Mouse (Mus musculus) left cerebral cortex, adult 8-10 months (tissue): Measurements from ENCODE around the gene Cd86. TPM values are rescaled to one million over a fixed set of nuclear protein-coding genes. Genes with fewer than 3 reads are reported as not detected.

ENCODE experiments used
- DNase-seq, 2 experiments: peaks; one replicate each; pipeline ENCODE4 v3.0.0; 2022; ENCODE audit warnings: low spot score in 2 of 2
- total RNA-seq, 4 experiments: library from RNA; stranded (reverse); gene quantifications; 2 replicates each; pipeline ENCODE4 v1.2.4; 2022

Gene Cd86
- total RNA-seq, 4 experiments from 2014 or later: 0.74 to 3.8 (median 2.3) TPM

DNA sequence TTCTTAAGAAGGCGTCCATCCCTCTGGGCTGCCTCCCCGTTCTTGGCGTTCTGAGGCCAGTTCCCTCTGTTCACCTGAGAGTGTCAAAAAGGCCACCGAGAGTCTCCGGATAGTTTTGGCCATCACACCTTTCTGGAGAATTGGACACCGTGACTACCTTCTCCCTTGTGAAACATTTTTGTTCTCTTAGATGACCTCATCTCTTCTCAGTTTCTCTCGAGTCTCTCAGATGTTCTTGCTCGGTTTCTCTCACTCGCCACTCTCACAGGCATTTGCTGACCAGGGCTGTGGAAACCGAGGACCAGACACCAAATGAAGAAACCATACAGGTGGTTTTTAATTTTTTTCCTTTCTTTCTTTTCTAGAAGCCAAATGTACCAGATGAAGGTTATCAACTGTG is 4.6 kb downstream of the Cd86 start:
- no peak for DNase-seq

DNA sequence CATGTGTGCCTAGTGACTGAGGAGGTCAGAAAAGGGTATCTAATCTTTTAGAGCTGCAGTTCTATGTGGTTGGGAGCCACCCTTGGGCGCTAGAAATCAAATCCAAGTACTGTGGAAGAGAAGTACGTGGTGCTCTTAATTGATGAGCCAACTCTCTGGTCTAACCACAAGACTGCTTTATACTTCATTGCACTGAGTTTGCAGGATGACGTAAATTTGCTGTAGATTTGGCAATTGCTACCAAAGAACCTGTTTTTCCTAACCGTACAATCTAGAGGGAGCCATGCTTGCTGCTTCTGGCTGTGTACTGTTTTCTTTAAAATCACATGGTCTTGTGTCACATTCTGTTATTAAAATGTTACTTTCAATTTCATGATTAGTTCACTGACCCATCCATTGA is 10.0 kb downstream of the Cd86 start:
- no peak for DNase-seq

- DNase-seq: no peak
These were observed 10.7 kb downstream of the Cd86 start for GRCm38 (mm10) chr16:36655199-36655598.

DNA sequence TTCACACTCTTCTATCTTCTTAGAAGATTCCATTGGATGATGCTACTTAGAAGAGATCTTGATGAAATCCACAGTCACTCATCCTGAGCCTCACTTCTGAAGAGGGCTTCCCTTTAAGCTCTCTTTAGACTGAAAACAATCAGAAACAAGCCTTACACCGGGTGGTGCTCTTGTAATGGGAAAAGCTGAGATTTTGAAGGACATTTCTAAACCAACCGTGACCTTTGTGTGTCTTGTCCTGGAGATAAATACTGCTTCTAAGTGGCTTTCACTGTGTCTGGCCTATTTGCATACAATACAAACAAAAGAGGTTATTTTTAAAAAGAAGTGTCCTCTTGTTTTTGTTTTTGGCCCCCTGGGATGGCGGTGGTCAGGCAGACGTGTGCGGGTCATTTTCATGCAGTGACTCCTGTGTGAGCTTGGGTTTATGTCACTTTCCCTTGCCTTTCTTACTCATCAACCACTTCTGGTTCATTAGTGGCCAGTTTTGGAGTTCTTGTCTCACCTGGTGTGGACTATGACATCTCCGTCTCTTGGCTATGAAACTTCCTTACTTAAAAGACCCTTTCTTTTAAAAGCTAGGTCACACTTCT is 14.6 kb downstream of the Cd86 start:
- DNase-seq: no peak

DNA sequence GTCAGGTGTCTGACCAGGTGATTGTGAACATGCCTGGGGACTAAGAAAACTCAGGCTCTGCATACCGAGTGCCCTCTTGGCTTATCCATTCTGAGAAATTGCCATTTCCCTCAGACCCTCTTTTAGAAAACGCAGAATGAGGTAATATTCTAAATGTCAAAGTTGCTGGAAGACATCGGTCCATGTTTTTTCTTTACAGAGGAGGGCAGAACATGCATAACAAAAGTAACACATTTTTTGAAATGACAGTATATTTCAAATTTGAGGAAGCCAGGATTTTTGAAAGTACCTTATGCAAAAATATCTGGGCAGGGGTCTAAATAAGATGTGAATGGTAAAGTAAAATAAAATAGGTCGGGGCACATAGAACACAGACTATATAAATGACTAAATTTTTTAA is 15.4 kb downstream of the Cd86 start:
- no peak for DNase-seq

DNA sequence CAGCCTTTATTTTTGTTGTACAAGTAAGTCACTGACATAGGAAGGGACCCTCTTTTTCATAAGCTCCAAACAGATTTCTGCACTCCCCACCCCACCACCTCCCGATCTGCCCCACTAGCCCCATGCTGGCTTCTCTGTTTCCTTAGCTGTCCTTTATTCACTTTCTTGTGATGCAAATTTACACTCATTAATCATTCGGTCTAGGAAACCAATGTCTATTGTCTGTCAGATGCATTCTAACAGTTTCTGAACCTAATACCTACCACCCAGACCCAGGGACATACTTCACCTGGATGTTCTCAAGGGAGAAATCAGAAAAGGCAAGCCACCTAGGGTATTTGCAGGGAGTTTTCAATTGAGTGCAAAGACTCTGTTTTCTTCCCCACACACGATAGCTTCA is 16.6 kb downstream of the Cd86 start:
- DNase-seq: no peak

DNA sequence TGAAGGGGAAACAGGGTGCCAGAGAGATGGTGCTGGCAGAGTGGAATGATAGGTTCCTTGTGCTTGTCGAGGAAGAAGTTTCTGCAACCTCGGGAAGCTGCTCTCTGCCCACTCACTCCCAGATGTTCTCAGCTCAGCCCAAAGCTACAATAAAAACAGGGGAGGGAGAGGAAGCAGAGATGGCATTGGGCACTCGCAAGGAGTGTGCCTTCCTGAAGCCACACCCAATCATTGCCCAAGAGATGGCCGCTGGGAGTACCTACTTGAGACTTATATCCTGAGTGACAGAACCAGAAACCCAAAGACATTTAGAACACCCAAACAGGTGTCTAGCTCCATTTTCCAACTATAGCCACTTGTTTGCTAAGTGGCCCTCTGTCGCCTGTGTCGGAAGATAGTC is 20.8 kb downstream of the Cd86 start:
- DNase-seq: no peak

- DNase-seq: no peak
These were observed 23.2 kb downstream of the Cd86 start for GRCm38 (mm10) chr16:36642696-36643046.

GRCm38 (mm10) chr16:36641830-36642695 is 23.8 kb downstream of the Cd86 start:
- no peak for DNase-seq

DNA sequence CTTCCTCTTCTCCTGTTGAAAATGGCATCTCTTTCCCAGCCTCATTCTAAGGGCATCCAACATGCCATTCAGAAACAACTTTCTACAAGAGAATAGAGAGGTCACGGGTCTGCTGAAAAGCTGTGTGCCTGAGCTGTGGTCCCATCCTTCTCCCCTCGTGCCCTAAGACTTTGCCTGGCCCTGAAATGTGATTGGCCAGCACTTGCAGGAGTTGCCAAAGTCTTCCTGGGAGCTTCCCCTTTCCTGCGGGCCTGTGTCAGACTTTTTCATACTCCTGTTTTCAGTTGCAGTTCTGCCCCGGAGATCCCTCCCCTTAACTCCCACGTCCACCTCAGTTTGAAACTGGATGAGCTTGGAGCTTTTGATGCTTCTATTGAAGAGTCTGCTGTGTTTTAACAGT is 24.9 kb downstream of the Cd86 start:
- no peak for DNase-seq

GRCm38 (mm10) chr16:36639812-36640504 is 25.9 kb downstream of the Cd86 start:
- DNase-seq: no peak

DNA sequence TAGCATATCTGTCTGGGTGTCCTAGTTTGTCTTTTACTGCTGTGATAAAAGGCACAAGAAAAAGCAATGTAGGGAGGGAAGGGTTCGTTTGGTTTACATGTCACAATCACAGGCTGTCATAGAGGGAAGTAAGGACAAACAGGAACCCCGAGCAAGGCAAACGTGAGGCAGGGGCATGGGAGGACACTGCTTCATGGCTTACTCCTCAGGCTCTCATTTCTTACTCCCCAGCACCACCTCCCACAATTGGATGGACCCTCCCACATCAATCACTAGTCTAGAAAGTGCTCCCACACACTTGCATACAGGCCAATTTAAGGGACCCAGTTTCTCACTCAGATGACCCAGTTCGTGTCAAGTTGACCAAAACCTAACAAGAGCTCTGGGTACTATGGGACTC is 29.1 kb downstream of the Cd86 start:
- DNase-seq: no peak

DNA sequence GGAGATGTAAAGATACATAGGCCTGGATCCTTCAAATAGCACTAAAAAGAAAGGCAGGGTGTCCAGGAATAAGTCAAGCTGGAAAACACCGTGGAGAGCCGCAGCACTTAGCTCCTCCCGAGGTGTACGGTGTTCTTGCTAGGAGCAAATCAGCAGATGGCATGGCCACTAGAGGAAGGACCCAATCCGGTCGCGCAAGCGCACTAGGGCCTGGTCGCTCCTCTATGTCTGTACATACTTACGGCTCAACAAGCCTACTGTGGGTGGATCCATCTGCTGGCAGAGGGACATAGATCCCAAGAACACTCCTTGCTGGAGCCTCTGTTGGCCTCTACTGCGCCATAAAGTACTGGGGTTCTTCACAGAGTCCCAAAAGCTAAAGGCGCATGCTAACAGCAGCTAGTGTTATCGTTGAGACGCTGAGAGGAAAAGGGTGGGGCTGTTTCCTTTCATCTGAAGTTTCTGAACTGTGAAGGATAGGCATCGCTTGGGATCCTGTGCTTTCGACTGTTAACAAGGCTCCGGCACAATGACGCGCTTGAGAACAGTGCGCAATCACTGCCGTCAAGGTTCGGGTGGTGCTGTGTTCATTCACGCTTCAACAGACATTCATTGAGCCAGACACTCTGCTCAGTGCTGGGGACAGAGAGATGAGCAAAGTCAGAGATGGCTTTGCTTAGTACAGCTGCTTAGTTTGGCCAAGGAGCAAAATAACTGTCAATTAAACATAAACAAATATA is 30.7 kb downstream of the Cd86 start:
- DNase-seq: no peak

DNA sequence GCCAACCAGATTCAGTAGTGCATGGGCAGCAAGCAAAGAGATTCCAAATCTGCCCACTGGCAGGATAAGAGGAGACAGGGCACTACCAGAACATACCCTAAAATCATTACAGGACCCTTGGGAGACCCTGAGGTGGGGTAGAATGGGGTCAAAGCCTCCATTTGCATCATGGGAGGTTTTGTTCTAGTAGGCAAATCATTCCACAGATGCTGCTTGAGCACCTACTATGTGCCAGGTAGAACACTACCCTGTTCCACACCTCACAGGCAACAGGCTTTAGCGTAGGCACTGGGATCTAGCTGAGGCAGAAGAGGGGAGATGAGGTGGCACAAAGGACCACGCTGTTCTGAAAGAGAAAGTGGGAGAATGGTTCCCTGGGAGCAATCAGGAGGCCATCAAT is 31.5 kb downstream of the Cd86 start:
- no peak for DNase-seq

DNA sequence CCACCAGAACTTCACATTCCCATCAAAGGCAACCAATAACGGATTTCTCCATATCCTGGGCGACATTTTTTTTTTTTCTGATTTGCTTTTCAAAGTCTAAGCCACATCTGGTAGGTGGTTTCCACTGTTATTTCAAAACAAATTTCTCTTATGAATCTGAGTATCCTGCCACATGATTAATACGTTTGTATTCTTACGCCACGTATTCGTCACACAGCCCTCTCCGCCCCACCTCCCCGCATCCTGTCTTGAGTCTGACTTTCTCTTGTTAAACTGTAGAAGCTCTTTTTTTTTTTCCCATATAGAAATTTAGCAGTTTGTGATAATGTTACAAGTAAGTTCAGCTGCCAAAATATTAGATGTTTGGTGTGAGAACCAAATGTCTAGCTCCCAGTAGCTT is 33.7 kb downstream of the Cd86 start:
- DNase-seq: no peak

DNA sequence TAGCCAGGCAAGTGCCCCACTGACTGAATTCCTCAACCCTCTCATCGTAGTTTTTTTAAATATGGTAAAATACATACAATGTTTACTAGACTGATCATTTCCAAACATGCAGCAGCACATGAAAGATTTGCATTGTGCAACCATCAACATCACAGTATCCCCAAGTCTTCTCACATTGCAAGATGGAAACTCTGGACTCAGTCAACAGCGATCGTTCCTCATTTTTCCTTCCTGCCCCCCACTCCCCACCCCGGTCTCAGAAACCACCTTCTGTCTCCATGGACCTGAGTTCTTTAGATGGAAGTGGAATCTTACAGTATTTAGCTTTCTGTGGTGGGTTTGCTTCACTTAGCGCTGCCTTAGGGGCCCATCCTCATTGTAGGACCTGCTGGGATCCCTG is 34.3 kb downstream of the Cd86 start:
- no peak for DNase-seq

- no peak for DNase-seq
These were observed 38.1 kb downstream of the Cd86 start for GRCm38 (mm10) chr16:36627740-36628139.

- no peak for DNase-seq
These were observed 39.2 kb downstream of the Cd86 start for GRCm38 (mm10) chr16:36626567-36627197.

DNA sequence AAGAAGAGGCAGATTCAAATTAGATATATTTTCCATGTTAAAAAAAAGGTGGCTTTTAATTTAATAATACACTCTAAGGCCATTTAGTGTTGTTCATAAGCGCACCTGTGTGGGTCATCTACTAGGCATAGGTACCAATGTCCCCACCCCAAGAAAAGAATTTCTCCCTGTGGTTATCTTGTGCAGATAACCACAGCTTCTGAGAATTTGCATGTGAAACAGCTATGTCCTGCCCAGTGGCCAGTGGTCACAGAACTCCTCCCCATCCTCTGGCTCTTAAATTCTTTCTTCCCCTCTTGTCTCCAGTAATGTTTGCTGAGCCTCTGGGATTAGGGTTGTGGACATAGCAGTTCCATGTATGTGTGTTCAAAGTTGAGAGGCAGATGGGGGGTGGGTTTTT is 40.0 kb downstream of the Cd86 start:
- no peak for DNase-seq

DNA sequence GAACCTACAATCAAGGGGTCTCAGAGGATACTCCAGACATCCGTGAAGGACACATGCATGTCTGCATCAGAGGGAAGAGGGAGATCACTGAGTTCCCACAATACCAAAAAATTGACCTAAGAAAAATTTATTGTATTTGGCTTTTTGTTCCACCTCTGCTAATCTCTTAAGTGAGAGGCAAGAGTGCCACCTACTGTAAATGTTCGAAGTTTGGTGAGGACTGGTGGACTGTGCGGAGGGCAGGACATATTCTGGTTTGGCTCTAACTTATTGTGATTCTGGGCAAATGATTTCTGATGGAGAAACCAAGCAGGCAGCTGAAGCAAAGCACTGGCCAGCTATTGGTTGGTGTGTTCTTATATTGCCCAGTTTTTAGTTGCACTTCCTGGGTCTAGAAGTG is 43.6 kb downstream of the Cd86 start:
- DNase-seq: no peak

GRCm38 (mm10) chr16:36621108-36621507 is 44.8 kb downstream of the Cd86 start:
- no peak for DNase-seq

- no peak for DNase-seq
These were observed 52.2 kb downstream of the Cd86 start for GRCm38 (mm10) chr16:36613701-36614100.
